Mouse (Mus musculus) intestine, embryonic 14.5 days (tissue): ENCODE measurements at regions not wholly inside any gene's neighbourhood (a gene's known extent, or its start where the extent isn't known, plus 50 kb on each side); places are given as distances from the start of the nearest gene placed in this dataset.

Source experiments
- ATAC-seq: fragments of 200-750 bp; cut with Nextera tagmentation; replicated peaks from 2 replicates; pipeline ENCODE4 v1.8.0; 2017; ENCODE audit warnings: low read depth, moderate number of reproducible peaks, moderate TSS enrichment, moderate library complexity; ENCODE audit not compliant: low FRiP score, low TSS enrichment
- DNase-seq: peaks from one replicate; pipeline ENCODE4 v3.0.0-alpha.2; 2018; ENCODE audit warnings: low spot score
- H3K27ac ChIP-seq: fragments of 300-500 bp; sonication (generic); 2 replicates; pipeline ENCODE4 v1.5.1; 2014; ENCODE audit warnings: low read depth, mild to moderate bottlenecking, control low read depth
- H3K27me3 ChIP-seq: fragments of 300-500 bp; sonication (generic); replicated peaks from 2 replicates; pipeline ENCODE4 v1.6.1; 2014; ENCODE audit warnings: low read length, control low read depth; ENCODE audit not compliant: control insufficient read depth, insufficient read depth
- H3K36me3 ChIP-seq: fragments of 300-500 bp; sonication (generic); 2 replicates; pipeline ENCODE4 v1.6.1; 2014; ENCODE audit warnings: low read length, control low read depth; ENCODE audit not compliant: control insufficient read depth, insufficient read depth
- H3K4me1 ChIP-seq: fragments of 300-500 bp; sonication (generic); replicated peaks from 2 replicates; pipeline ENCODE4 v1.6.1; 2014; ENCODE audit warnings: low read length, control low read depth, mixed read lengths; ENCODE audit not compliant: control insufficient read depth, insufficient read depth
- H3K4me2 ChIP-seq: fragments of 300-500 bp; sonication (generic); 2 replicates; pipeline ENCODE4 v1.6.1; 2014; ENCODE audit warnings: low read length
- H3K4me3 ChIP-seq: fragments of 300-500 bp; sonication (generic); 2 replicates; pipeline ENCODE4 v1.5.1; 2014; ENCODE audit warnings: low read depth, low read length, control low read depth, mixed read lengths
- H3K9ac ChIP-seq: fragments of 300-500 bp; sonication (generic); 2 replicates; pipeline ENCODE4 v1.6.1; 2014; ENCODE audit warnings: mild to moderate bottlenecking, low read length
- H3K9me3 ChIP-seq: fragments of 300-500 bp; sonication (generic); 2 replicates; pipeline ENCODE4 v1.6.1; 2016; ENCODE audit warnings: low read length, control low read depth; ENCODE audit not compliant: control insufficient read depth
- WGBS: fragments of 180-500 bp; shearing (Covaris S2); extraction: QIAGEN DNeasy Blood & Tissue Kit; methylation state at CpG from one replicate; pipeline ENCODE4 v1.1.7; 2014; 5-methylcytosine and 5-hydroxymethylcytosine counted together

DNA sequence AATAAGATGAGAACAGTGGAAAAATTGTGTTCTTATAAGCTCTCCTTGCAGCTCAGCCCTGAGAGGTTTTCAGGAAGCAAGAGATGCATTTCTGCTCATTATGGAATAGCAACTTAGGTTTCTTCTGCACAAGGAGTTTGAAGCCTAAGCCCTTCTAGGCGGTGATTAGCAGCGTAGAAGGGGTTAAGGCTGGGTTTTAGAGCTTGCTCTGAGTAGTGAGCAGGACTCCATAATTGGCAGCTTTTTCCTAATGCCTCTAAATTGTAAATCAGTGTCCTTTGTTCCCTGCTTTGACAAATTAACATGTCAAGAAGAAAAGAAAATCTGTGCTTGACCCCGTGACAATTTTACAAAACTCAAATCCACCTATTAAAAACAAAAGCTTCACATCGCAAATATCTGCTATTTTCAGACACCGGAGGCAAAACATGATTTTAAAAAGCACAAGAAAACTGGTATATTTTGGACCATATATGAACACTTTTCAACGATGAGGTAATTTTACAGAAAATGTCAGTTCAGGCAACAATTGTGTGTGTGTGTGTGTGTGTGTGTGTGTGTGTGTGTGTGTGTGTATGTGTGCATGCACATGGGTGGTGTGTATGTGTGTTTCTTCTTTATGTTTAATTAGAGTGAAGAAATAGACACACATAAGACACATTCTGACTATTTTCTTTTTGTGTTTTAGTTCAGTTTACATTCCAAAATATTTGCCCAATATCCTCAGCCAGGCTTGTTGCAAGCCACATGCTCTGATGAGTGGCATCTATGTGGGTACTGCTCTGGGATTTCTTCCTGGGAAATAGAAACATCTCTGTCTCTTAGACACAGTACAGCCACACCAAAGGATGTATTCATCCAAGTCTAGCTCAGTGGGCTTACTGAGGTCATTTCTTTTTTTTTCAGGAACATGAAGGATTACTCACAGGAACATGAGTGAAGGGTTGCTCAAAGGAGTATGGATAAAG, 804.3 kb downstream of the Tmem132b start:
- Histone ChIP-seq H3K27me3 (no peaks in the 10 kb centered on the region), H3K27ac (no peak overlapping the region), H3K4me1 (no peaks in the 10 kb centered on the region), H3K9me3 (no peaks in the 10 kb centered on the region), H3K4me3 (no peak overlapping the region), H3K4me2 (no peak overlapping the region), H3K36me3 (no peaks in the 10 kb centered on the region), H3K9ac (no peak overlapping the region)
- WGBS: 61% methylated on average over 6 of the region's 6 CpGs
- ATAC-seq (no peak), DNase-seq (no peak)

GRCm38 (mm10) chr5:126337884-126338283, 806.3 kb downstream of the Tmem132b start:
- Histone ChIP-seq H3K9ac (no peak overlapping the region), H3K9me3 (no peaks in the 10 kb centered on the region), H3K4me2 (no peak overlapping the region), H3K36me3 (no peaks in the 10 kb centered on the region), H3K27me3 (no peaks in the 10 kb centered on the region), H3K27ac (no peak overlapping the region), H3K4me1 (no peaks in the 10 kb centered on the region), H3K4me3 (no peak overlapping the region)
- WGBS: 76% methylated on average over 1 of the region's 1 CpGs
- ATAC-seq (no peak), DNase-seq (no peak)

- no peaks in the 10 kb centered on the region for H3K9me3 ChIP-seq
- ATAC-seq (no peak), DNase-seq (no peak)
- no peaks in the 10 kb centered on the region for H3K27me3 ChIP-seq
- no peak overlapping the region for H3K4me2 ChIP-seq
- no peaks in the 10 kb centered on the region for H3K36me3 ChIP-seq
- no peak overlapping the region for H3K9ac ChIP-seq
- H3K4me1 ChIP-seq: no peaks in the 10 kb centered on the region
- H3K4me3 ChIP-seq: no peak overlapping the region
- no peak overlapping the region for H3K27ac ChIP-seq
- 89% methylated on average over 9 of the region's 9 CpGs for WGBS
Measured at GRCm38 (mm10) chr5:126343570-126343969, 812.0 kb downstream of the Tmem132b start.

DNA sequence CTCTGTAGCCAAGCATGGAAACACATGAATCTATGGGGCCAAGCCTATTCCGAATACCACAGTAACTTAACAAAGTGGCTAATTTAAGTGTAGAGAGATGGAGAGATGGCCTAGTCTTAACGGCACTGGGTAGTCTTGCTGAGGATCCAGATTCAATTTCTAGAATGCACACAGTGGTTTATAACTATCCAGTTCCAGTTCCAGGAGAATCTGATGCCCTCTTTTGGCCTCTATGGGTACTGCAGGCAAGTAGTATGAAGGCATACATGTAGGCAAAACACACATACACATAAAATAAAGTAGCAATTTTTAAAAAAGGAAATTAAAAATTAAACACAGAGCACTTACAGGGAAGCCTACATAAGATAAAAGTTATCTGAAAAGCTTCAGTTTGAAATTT, 819.4 kb downstream of the Tmem132b start:
- H3K9me3 ChIP-seq: no peaks in the 10 kb centered on the region
- no peaks in the 10 kb centered on the region for H3K27me3 ChIP-seq
- 91% methylated on average over 2 of the region's 2 CpGs for WGBS

DNA sequence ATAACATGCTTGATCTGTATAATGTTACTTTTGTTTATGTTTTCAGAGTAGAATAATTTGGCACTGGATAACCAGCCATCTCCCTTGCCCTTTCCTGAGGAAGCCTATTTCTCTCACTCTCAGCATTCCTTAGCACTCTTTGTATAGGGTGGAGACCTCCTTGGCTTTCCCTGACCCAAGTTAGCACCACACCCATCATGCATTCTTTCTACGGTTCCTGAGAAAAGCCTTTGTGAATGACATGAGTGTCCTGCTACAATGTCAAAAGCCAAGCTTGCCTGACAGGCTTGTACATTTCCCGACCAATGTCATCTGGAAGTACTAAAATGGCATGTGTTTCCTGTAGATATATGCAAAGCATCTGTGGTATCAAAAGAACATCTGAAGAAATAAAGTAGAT, 837.9 kb downstream of the Tmem132b start:
- Histone ChIP-seq H3K27ac (no peak overlapping the region), H3K4me1 (no peaks in the 10 kb centered on the region), H3K9ac (no peak overlapping the region), H3K4me3 (no peak overlapping the region), H3K27me3 (no peaks in the 10 kb centered on the region), H3K4me2 (no peak overlapping the region), H3K36me3 (no peaks in the 10 kb centered on the region), H3K9me3 (no peaks in the 10 kb centered on the region)
- 88% methylated on average over 2 of the region's 2 CpGs for WGBS
- ATAC-seq (no peak), DNase-seq (no peak)

More for the DNA sequence above, 819.4 kb downstream of the Tmem132b start:
- no peak overlapping the region for H3K9ac ChIP-seq
- DNase-seq: peak; percentile 32
- no peak overlapping the region for H3K4me2 ChIP-seq
- ATAC-seq: no peak
- no peak overlapping the region for H3K4me3 ChIP-seq
- no peaks in the 10 kb centered on the region for H3K4me1 ChIP-seq
- no peaks in the 10 kb centered on the region for H3K36me3 ChIP-seq
- H3K27ac ChIP-seq: no peak overlapping the region

DNA sequence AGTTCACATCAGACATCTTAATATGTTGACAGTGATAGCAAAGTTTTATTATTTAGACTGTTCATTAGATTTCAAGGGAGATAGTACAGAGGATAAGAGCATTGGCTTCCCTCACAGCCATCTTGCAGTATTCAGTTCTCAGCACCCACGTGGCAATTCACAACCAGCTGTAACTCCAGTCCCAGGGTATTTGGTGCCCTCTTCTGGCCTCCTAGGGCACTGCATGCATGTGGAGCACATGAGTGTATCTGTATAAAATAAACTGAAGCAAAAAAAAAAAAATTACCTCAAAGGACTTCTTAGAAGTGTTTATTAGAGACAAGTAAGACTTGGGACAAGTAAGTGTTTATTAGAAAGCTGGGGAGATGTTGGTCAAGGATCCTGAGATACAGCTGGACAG, 849.3 kb upstream of the Tmem132c start:
- no peak overlapping the region for H3K9ac ChIP-seq
- H3K9me3 ChIP-seq: no peaks in the 10 kb centered on the region
- H3K36me3 ChIP-seq: no peaks in the 10 kb centered on the region
- H3K4me2 ChIP-seq: no peak overlapping the region
- H3K4me3 ChIP-seq: no peak overlapping the region
- no peaks in the 10 kb centered on the region for H3K4me1 ChIP-seq
- 48% methylated on average over 1 of the region's 1 CpGs for WGBS
- no peaks in the 10 kb centered on the region for H3K27me3 ChIP-seq
- no peak overlapping the region for H3K27ac ChIP-seq
- DNase-seq (no peak), ATAC-seq (no peak)

- H3K9ac ChIP-seq: no peak overlapping the region
- no peak overlapping the region for H3K4me3 ChIP-seq
- no peaks in the 10 kb centered on the region for H3K27me3 ChIP-seq
- 47% methylated on average over 8 of the region's 8 CpGs for WGBS
- DNase-seq: no peak
- no peak overlapping the region for H3K27ac ChIP-seq
- no peaks in the 10 kb centered on the region for H3K9me3 ChIP-seq
- H3K4me2 ChIP-seq: no peak overlapping the region
- ATAC-seq: no peak
- H3K4me1 ChIP-seq: no peaks in the 10 kb centered on the region
- H3K36me3 ChIP-seq: no peaks in the 10 kb centered on the region
Measured at GRCm38 (mm10) chr5:126395331-126395730, 846.3 kb upstream of the Tmem132c start.

GRCm38 (mm10) chr5:126431748-126432147, 809.9 kb upstream of the Tmem132c start:
- no peak for DNase-seq
- H3K27me3 ChIP-seq: no peaks in the 10 kb centered on the region
- no peak overlapping the region for H3K4me3 ChIP-seq
- WGBS: 87% methylated on average over 1 of the region's 1 CpGs
- H3K4me2 ChIP-seq: no peak overlapping the region
- no peak overlapping the region for H3K27ac ChIP-seq
- H3K4me1 ChIP-seq: no peaks in the 10 kb centered on the region
- H3K9me3 ChIP-seq: no peaks in the 10 kb centered on the region
- no peak overlapping the region for H3K9ac ChIP-seq
- no peaks in the 10 kb centered on the region for H3K36me3 ChIP-seq
- ATAC-seq: no peak

DNA sequence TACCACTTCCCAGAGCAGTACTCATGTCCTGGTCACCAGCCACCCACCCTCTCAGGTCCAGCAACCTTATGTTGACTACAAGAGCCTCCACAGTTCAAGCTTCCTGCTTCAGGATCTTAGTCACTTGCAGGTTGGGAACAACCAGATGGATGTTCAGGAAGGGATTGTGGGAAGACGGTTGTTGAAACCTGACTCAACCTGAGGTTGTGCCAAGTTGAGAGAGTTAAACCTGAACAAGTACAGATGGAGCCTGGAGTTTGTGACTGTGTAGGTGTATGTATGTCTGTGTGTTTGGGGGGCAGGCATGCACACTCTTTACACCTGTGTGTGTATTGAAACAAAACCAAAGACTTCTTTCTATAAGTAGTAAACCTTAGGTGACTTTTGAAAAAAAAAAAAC, 802.9 kb upstream of the Tmem132c start:
- no peaks in the 10 kb centered on the region for H3K27me3 ChIP-seq
- no peak for DNase-seq
- no peak for ATAC-seq
- H3K27ac ChIP-seq: no peak overlapping the region
- H3K9ac ChIP-seq: no peak overlapping the region
- no peaks in the 10 kb centered on the region for H3K36me3 ChIP-seq
- no peaks in the 10 kb centered on the region for H3K9me3 ChIP-seq
- H3K4me1 ChIP-seq: no peaks in the 10 kb centered on the region
- 86% methylated on average over 1 of the region's 1 CpGs for whole genome bisulfite sequencing
- no peak overlapping the region for H3K4me2 ChIP-seq
- H3K4me3 ChIP-seq: no peak overlapping the region
